Mouse (Mus musculus): Measurements from ENCODE around the gene Pp2d1. TPM values are rescaled to one million over a fixed set of nuclear protein-coding genes. Genes with fewer than 3 reads are reported as not detected.
"Not testable (repeated sequence)": the region's sequence is repeated elsewhere in the genome, so short reads cannot be mapped to it uniquely, and the experiment has no call there.

Pp2d1 gene
- total and polyA plus RNA-seq, 2 experiments from 2014 or later = 0.41 TPM; not detected in 1

- Histone ChIP-seq H3K4me2 (ENCODE audit: low read depth) (no peak overlapping the region), H3K4me1 (ENCODE audit: insufficient read depth) (no peaks in the 10 kb centered on the region), H3K27ac (ENCODE audit: low read depth, low read length) (no peak overlapping the region), H3K36me3 (ENCODE audit: insufficient read depth) (no peaks in the 10 kb centered on the region), H3K4me3 (ENCODE audit: low read depth, low read length) (no peak overlapping the region), H3K27me3 (ENCODE audit: insufficient read depth, low read length) (no peaks in the 10 kb centered on the region), H3K9me3 (ENCODE audit: low read length) (no peaks in the 10 kb centered on the region), H3K9ac (no peak overlapping the region)
- DNase-seq (no peak), ATAC-seq (no peak)
- WGBS = 49% methylated on average over 3 of the region's 3 CpGs
- TF ChIP-seq CTCF (IDR thresholded peaks at IDR 0.05; ENCODE audit: low read depth) = no peak
Observed at GRCm38 (mm10) chr17:53580237-53580636, 41.0 kb upstream of the Pp2d1 start.

- Histone ChIP-seq H3K9me3 (ENCODE audit: low read length) (no peaks in the 10 kb centered on the region), H3K27me3 (ENCODE audit: insufficient read depth, low read length) (no peaks in the 10 kb centered on the region), H3K36me3 (ENCODE audit: insufficient read depth) (no peaks in the 10 kb centered on the region), H3K4me1 (ENCODE audit: insufficient read depth) (no peaks in the 10 kb centered on the region), H3K27ac (ENCODE audit: low read depth, low read length) (no peak overlapping the region), H3K9ac (no peak overlapping the region), H3K4me2 (ENCODE audit: low read depth) (no peak overlapping the region), H3K4me3 (ENCODE audit: low read depth, low read length) (no peak overlapping the region)
- 51% methylated on average over 4 of the region's 4 CpGs for WGBS
- TF ChIP-seq CTCF (IDR thresholded peaks at IDR 0.05; ENCODE audit: low read depth) = no peak
- ATAC-seq (no peak), DNase-seq (no peak)
Observed at GRCm38 (mm10) chr17:53579612-53580011, 40.4 kb upstream of the Pp2d1 start.

- Histone ChIP-seq H3K4me1 (ENCODE audit: insufficient read depth) (no peaks in the 10 kb centered on the region), H3K36me3 (ENCODE audit: insufficient read depth) (no peaks in the 10 kb centered on the region), H3K27ac (ENCODE audit: low read depth, low read length) (no peak overlapping the region), H3K27me3 (ENCODE audit: insufficient read depth, low read length) (no peaks in the 10 kb centered on the region), H3K9me3 (ENCODE audit: low read length) (no peaks in the 10 kb centered on the region), H3K4me2 (ENCODE audit: low read depth) (no peak overlapping the region), H3K4me3 (ENCODE audit: low read depth, low read length) (no peak overlapping the region), H3K9ac (no peak overlapping the region)
- no peak for DNase-seq
- no peak for ATAC-seq
- 60% methylated on average over 9 of the region's 9 CpGs for WGBS
- TF ChIP-seq CTCF (IDR thresholded peaks at IDR 0.05; ENCODE audit: low read depth) = no peak
Observed at GRCm38 (mm10) chr17:53578776-53579175, 39.5 kb upstream of the Pp2d1 start.

- Histone ChIP-seq H3K4me3 (ENCODE audit: low read depth, low read length) (no peak overlapping the region), H3K9ac (no peak overlapping the region), H3K9me3 (ENCODE audit: low read length) (no peaks in the 10 kb centered on the region), H3K27ac (ENCODE audit: low read depth, low read length) (no peak overlapping the region), H3K4me1 (ENCODE audit: insufficient read depth) (no peaks in the 10 kb centered on the region), H3K27me3 (ENCODE audit: insufficient read depth, low read length) (no peaks in the 10 kb centered on the region), H3K4me2 (ENCODE audit: low read depth) (no peak overlapping the region), H3K36me3 (ENCODE audit: insufficient read depth) (no peaks in the 10 kb centered on the region)
- no peak for ATAC-seq
- TF ChIP-seq CTCF (IDR thresholded peaks at IDR 0.05; ENCODE audit: low read depth) = no peak
- 83% methylated on average over 6 of the region's 6 CpGs for WGBS
- DNase-seq = no peak
Observed at GRCm38 (mm10) chr17:53578249-53578648, 39.0 kb upstream of the Pp2d1 start.

GRCm38 (mm10) chr17:53577754-53578153, 38.5 kb upstream of the Pp2d1 start:
- Histone ChIP-seq H3K27ac (ENCODE audit: low read depth, low read length) (no peak overlapping the region), H3K9ac (no peak overlapping the region), H3K36me3 (ENCODE audit: insufficient read depth) (no peaks in the 10 kb centered on the region), H3K4me1 (ENCODE audit: insufficient read depth) (no peaks in the 10 kb centered on the region), H3K27me3 (ENCODE audit: insufficient read depth, low read length) (no peaks in the 10 kb centered on the region), H3K4me2 (ENCODE audit: low read depth) (no peak overlapping the region), H3K4me3 (ENCODE audit: low read depth, low read length) (no peak overlapping the region), H3K9me3 (ENCODE audit: low read length) (no peaks in the 10 kb centered on the region)
- WGBS = 71% methylated on average over 5 of the region's 5 CpGs
- ATAC-seq = no peak
- no peak for TF ChIP-seq CTCF (IDR thresholded peaks at IDR 0.05; ENCODE audit: low read depth)
- DNase-seq = no peak

DNA sequence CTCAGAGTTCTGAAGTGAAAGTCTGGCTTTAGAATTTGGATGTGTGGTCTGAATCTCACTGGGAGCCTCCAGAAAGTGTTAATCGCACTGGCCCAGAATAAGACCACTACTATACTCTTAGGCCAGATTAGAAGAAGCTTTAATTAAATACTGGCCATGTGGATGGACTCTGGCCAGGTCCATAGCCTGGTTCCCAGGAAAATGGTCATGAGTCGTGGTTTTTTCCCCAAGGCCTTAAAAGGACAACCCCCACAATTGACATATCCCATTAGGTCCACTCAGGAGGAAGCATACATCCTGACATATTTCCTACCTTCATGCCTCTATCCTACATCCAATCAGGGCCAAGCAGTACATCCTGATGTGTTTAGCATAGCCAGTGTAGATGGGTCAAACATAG, 37.9 kb upstream of the Pp2d1 start:
- no peak overlapping the region for H3K4me3 ChIP-seq (ENCODE audit: low read depth, low read length)
- 78% methylated on average over 2 of the region's 2 CpGs for WGBS
- no peak for ATAC-seq
- no peaks in the 10 kb centered on the region for H3K9me3 ChIP-seq (ENCODE audit: low read length)
- H3K4me2 ChIP-seq (ENCODE audit: low read depth) = no peak overlapping the region
- H3K27me3 ChIP-seq (ENCODE audit: insufficient read depth, low read length) = no peaks in the 10 kb centered on the region
- H3K36me3 ChIP-seq (ENCODE audit: insufficient read depth) = no peaks in the 10 kb centered on the region
- DNase-seq = no peak
- no peak overlapping the region for H3K9ac ChIP-seq
- no peaks in the 10 kb centered on the region for H3K4me1 ChIP-seq (ENCODE audit: insufficient read depth)
- H3K27ac ChIP-seq (ENCODE audit: low read depth, low read length) = no peak overlapping the region
- TF ChIP-seq CTCF (IDR thresholded peaks at IDR 0.05; ENCODE audit: low read depth) = no peak

- no peak overlapping the region for H3K27ac ChIP-seq (ENCODE audit: low read depth, low read length)
- ATAC-seq (no peak), DNase-seq (no peak)
- no peaks in the 10 kb centered on the region for H3K27me3 ChIP-seq (ENCODE audit: insufficient read depth, low read length)
- H3K4me3 ChIP-seq (ENCODE audit: low read depth, low read length) = no peak overlapping the region
- H3K4me2 ChIP-seq (ENCODE audit: low read depth) = no peak overlapping the region
- 0 out of 2 replicates have a peak, but pooled peaks have one; percentile 7 for TF ChIP-seq CTCF (IDR thresholded peaks at IDR 0.05; ENCODE audit: low read depth)
- no peaks in the 10 kb centered on the region for H3K9me3 ChIP-seq (ENCODE audit: low read length)
- H3K36me3 ChIP-seq (ENCODE audit: insufficient read depth) = no peaks in the 10 kb centered on the region
- H3K9ac ChIP-seq = no peak overlapping the region
- H3K4me1 ChIP-seq (ENCODE audit: insufficient read depth) = peaks cover 19% of the 10 kb centered on the region; the same call in 1 of the 2 replicates
- 81% methylated on average over 4 of the region's 4 CpGs for whole genome bisulfite sequencing
Observed at GRCm38 (mm10) chr17:53573019-53573556, 33.8 kb upstream of the Pp2d1 start.

DNA sequence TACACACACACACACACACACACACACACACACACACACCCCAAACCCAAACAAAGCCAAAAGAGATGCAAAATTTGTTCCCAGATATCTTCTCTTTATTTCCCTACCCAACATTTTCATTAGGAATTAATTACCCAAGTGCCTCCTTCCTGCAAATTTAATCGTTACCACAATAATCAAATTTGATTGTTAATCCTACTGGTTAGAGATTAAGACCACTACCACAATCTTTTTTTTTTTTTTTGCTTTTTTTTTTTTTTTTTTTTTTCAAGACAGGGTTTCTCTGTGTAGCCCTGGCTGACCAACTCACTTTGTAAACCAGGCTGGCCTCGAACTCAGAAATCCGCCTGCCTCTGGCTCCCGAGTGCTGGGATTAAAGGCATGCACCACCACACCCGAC, 31.7 kb upstream of the Pp2d1 start:
- not testable (repeated sequence) for H3K27ac ChIP-seq (ENCODE audit: low read depth, low read length); H3K27me3 ChIP-seq (ENCODE audit: insufficient read depth, low read length); H3K4me3 ChIP-seq (ENCODE audit: low read depth, low read length); DNase-seq; H3K9ac ChIP-seq; H3K4me2 ChIP-seq (ENCODE audit: low read depth); H3K9me3 ChIP-seq (ENCODE audit: low read length); ATAC-seq; H3K36me3 ChIP-seq (ENCODE audit: insufficient read depth)
- H3K4me1 ChIP-seq (ENCODE audit: insufficient read depth) = peaks cover 19% of the 10 kb centered on the region; the same call in 1 of the 2 replicates
- WGBS = 90% methylated on average over 5 of the region's 5 CpGs
